Mouse (Mus musculus) cerebellum, adult 9-10 months (tissue): ENCODE measurements at regions not wholly inside any gene's neighbourhood (a gene's known extent, or its start where the extent isn't known, plus 50 kb on each side); places are given as distances from the start of the nearest gene placed in this dataset.

ENCODE experiments used
- DNase-seq: peaks from one replicate; pipeline ENCODE4 v3.0.0; 2022

DNA sequence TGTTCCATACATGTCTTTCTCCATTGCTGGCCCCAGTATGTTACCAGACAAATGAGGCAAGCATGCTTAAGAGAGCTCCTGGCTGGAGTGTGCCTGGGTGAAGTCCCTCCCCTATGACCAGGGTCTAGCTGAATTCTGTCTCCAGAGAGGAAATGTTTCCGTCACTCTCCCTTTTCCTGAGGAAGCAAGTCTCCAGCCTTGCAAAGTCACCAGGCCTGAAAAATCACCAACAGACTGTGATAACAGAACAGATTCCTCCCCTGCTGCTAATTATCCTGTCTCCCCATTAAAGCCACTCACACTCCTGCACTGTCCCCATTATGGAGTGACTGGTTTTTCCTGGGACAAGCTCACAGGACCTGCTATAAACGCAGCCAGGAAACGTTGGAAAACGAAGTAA is 303.2 kb upstream of the Jag1 start:
- DNase-seq: no peak

DNA sequence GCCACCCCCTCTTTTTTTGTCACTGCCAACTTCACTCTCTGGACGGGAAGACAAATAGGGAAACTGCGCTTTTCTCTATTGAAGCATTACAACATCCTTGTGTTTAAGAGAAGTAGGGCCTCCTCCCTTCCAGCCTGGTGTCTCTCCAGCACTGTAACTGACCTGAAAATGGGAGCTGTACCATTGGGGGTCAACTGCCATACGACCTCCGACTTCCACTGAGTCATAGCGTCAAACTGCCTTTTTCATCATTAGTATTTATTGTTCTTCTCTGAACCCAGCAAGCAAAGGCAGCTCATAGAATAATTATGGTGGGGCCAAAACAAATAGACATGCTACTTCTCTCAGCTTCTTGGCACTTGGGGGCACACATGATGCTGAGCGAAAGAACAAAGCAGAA is 301.2 kb upstream of the Jag1 start:
- DNase-seq: no peak

DNA sequence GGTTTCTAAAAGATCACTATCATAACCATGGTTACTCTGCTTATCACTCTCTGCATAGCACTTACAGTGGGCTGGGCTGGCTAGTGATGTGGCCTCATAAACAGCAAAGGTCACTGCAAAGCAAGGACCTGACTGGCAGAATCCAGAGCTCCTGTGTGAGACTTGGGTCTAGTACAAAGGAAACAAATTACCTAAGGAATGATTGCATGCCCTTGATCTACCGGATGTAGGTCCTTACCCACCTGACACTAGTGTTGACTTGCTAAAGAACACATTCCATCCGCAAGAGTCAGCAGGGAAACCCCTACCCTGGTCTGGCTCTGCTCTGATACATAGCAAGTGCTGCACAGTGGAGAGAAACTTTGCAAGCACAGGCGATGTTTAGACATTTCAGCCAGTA is 297.0 kb upstream of the Jag1 start:
- no peak for DNase-seq

DNA sequence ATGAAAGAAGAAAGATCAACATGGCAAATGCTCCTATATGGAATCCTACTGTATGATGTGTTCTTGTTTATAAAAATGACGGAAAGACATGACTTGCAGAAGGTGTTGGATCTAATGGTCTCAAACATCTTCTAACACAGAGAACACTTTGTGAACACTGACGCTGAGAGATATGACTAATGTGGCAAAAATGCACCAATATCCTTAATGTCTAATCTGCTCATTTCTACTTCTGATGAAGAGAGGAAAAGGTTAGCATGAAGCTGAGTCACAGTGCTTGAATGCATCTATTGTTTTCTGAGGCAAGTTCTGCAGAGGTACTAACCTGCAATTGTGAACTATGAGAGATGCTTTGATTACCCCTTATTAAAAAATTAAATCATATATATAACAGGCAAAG is 293.2 kb upstream of the Jag1 start:
- DNase-seq: no peak

DNA sequence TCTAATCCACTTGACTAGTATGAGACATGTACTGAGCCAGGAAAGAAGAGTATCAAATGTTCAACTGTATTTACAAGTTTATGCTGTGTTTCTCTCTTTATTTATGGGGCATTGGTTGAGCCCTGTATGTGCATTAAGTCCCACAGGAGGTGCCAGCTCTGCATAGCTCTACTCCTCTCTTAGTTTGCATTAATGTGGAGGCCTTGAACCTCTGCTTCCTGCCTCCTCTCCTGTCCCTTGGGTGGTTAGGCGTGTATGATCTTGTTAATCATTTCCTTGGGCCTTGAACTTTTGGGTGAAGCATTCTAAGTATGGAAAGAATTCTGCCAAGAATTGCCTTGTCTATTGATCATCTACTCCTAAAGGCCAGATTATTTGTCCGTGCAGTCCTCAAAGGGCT is 291.9 kb upstream of the Jag1 start:
- no peak for DNase-seq

- DNase-seq: no peak
Measured at GRCm38 (mm10) chr2:137393486-137393885, 277.0 kb upstream of the Jag1 start.

- DNase-seq: no peak
Measured at GRCm38 (mm10) chr2:137379816-137380215, 263.4 kb upstream of the Jag1 start.

- DNase-seq: no peak
Measured at GRCm38 (mm10) chr2:137375346-137375745, 258.9 kb upstream of the Jag1 start.

GRCm38 (mm10) chr2:137371062-137371461 is 254.6 kb upstream of the Jag1 start:
- no peak for DNase-seq

- DNase-seq: no peak
Measured at GRCm38 (mm10) chr2:137363006-137363405, 246.6 kb upstream of the Jag1 start.

GRCm38 (mm10) chr2:137357181-137357738 is 240.8 kb upstream of the Jag1 start:
- no peak for DNase-seq

- no peak for DNase-seq
Measured at GRCm38 (mm10) chr2:137343736-137344135, 227.3 kb upstream of the Jag1 start.

DNA sequence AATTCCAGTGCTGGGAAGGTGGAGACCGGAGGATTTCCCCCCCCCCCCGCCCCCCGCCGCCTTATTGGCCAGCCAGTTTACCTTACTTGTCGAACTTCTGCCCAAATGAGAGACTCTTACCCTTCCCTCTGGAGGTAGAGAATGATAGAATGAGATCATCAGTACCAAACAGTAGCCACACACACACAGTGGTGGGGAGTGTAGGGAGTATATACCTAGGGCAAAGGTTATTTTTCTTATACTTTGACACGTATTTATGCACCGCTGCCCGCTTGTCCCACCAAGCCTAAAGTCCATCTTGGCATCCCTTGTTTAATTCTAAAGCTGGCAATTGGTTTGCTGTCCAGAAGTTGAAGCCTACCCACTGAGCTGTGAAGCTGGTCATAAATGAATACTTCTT is 213.6 kb upstream of the Jag1 start:
- DNase-seq: no peak

- DNase-seq: no peak
Measured at GRCm38 (mm10) chr2:137323445-137323844, 207.0 kb upstream of the Jag1 start.

- DNase-seq: no peak
Measured at GRCm38 (mm10) chr2:137310511-137310910, 194.1 kb upstream of the Jag1 start.

DNA sequence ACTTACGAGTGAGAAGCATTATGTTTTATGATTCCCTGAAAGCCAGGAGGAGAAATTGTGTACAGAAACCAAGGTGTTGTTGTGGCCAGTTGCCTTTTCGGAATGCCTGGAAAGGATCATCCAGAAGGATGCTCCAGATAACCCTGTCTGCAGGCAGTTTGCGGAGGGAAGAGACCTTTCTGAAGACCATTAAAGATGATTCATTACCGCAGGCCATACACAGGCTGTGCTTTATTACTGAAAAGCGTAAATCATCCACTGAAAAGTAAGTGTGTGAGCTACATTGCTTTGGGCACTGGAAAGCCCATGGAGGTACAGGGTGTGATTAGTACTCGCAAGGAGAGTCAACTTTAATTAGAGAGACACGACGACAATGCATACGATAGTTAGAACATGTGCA is 191.7 kb upstream of the Jag1 start:
- no peak for DNase-seq

GRCm38 (mm10) chr2:137301474-137302267 is 185.2 kb upstream of the Jag1 start:
- DNase-seq: no peak

DNA sequence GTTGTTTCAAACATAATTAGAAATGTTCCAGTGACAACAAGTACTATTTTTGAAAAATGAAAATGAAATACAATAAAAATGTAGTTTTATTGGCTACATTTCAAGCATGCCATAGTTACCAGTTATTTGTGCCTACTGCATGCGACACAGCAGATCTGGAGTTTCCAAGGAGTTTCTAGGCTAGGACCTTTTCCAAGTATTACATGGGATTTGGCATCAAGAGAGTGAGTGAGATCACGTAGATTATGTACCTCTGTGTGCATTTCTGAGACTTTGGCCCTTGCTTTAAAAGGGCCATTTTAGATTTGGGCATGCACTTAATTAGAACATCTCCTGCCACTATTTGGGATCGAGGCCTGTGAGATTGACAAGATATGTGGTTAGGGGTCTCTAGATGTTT is 172.8 kb upstream of the Jag1 start:
- no peak for DNase-seq

DNA sequence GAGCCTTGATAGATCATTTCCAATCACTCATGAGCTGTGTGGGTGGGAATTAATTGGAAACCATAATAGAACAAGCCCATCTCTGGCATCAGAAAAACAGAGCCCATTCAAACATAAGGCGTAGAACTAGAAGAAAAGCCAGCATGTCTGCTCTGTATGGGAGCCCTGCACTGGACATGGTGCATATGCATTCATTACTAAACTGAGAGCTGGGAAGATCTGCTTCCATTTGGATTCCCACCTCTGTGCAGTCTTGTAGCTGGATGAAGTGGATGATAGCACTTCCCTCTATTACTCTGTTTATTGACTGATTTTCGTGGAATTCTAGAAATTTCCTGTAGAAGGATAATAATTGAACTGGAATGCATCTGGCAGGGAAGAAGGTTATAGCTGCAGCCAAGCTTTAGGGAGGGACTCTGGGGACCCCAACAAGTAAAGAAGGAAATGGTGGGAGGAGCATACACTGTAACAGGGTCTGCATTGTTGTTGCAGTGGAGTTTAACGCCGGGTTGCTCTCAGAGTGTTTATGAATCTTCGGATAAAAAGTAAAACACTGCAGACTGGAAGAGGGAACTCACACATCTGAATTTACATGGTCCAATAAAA is 155.2 kb upstream of the Jag1 start:
- DNase-seq: no peak

GRCm38 (mm10) chr2:137262911-137263310 is 146.5 kb upstream of the Jag1 start:
- DNase-seq: no peak

DNA sequence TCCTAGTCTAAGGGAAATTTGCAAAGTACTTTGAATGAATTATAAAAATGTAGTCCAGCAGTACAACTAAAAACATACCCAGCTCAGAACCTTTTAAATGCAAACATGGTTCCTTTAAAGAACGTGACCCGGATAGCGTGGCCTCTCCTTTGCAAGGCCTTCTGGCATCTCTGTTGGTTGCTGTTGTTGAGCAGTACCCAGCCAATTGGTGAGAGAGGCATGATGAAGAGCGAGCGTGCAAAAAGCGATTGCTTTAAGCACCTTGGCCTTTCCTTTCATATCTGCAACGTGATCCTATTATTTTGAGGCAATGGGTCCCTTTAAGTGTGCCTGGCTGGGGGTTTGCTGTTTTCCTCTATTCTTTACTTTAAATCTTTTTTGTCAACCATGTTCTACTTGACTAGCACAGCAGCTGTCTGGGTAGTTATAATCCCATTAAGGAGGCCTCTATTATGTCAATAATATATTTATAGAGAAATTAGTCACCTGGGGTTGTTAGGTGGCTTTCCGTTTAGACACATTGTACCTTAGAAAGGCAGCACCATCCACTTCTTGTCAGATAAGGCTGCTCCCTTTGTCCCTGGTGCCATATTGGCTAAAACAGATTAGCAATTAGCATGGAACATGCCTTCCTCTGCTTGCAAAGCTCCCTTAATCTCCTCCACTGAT is 141.5 kb upstream of the Jag1 start:
- no peak for DNase-seq

DNA sequence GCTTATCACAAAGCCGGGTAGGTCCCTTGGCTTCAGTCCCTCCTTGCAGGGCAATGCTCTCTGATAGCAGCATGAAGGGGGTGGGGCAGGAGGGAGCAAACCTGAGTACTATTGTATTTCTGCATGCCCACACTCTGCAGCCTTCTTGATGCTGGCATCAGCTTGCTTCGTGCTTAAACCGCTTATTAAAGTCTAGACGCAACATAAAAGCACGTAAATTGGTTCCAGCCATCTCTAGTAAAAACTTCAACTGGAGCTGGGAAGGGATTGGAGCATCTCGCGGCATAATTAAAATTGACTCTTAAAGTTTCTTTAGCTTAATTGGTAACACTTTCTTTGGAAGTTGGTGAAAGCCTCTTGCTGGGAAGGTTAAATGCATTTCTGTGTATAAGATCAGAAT is 131.5 kb upstream of the Jag1 start:
- no peak for DNase-seq

DNA sequence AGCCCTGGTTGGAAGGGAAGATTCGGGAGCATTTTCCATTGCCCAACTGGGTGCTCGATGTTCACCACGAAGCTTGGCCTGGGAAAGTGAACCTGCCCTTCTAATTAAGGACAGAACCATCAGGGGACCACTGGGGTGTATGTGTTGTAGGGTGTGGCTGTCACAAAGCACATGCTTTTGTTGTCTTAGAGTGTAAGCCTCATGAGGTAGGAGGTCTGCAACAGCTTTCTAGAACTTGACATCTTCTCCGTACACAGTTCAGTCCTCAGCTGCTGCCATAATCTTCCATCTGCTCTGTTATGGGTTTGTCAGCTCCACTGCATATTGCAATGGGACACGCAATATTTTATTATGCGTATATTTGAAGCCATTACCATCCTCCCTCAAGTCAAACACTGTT is 127.9 kb upstream of the Jag1 start:
- DNase-seq: no peak

GRCm38 (mm10) chr2:137243914-137244313 is 127.5 kb upstream of the Jag1 start:
- DNase-seq: no peak
